Mouse (Mus musculus): ENCODE measurements around the gene Hs6st3. TPM values are rescaled to one million over a fixed set of nuclear protein-coding genes. Genes with fewer than 3 reads are reported as not detected.

The Hs6st3 gene
- polyA plus RNA-seq, 1 experiment from 2014 or later: not detected

- WGBS (ENCODE audit: insufficient replicate concordance): 72% methylated on average over 11 of the region's 11 CpGs
- no peaks in the 10 kb centered on the region for H3K4me1 ChIP-seq (replicated peaks)
- no peaks in the 10 kb centered on the region for H3K9me3 ChIP-seq (replicated peaks)
- no peak overlapping the region for H3K9ac ChIP-seq
- H3K27me3 ChIP-seq: no peaks in the 10 kb centered on the region
- H3K27ac ChIP-seq (replicated peaks): no peak overlapping the region
- H3K4me2 ChIP-seq: no peak overlapping the region
- no peaks in the 10 kb centered on the region for H3K36me3 ChIP-seq (replicated peaks)
- H3K4me3 ChIP-seq (replicated peaks): no peak overlapping the region
- ATAC-seq (ENCODE audit: insufficient read depth): no peak
Measured at GRCm38 (mm10) chr14:119798561-119798960, 660.4 kb downstream of the Hs6st3 start.

DNA sequence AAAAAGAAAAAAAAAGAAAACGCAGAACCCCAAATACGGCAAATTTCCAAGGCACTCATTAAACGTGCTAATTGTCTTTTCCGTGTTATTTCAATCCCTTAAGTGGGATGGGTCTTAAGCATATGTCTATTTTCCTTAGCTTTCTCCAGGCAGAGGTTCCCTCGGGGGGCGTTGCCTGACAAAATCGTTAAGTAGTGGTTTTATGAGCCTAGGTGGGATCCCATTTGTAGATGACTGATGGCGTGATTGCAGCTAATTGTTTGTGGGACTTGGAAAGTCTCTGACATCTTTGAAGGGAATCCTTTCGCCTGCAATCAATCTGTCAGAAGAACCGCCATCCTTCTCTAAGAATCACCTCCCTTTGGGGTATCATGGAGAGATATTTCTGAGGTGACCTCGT lies 662.7 kb downstream of the Hs6st3 start:
- ATAC-seq (ENCODE audit: insufficient read depth): no peak
- no peaks in the 10 kb centered on the region for H3K27me3 ChIP-seq
- WGBS (ENCODE audit: insufficient replicate concordance): 62% methylated on average over 11 of the region's 11 CpGs

GRCm38 (mm10) chr14:119813898-119814297 lies 675.8 kb downstream of the Hs6st3 start:
- ATAC-seq (ENCODE audit: insufficient read depth): no peak
- 64% methylated on average over 4 of the region's 4 CpGs for WGBS (ENCODE audit: insufficient replicate concordance)

More for the DNA sequence above, 662.7 kb downstream of the Hs6st3 start:
- H3K36me3 ChIP-seq (replicated peaks): no peaks in the 10 kb centered on the region
- H3K4me2 ChIP-seq: no peak overlapping the region
- H3K4me3 ChIP-seq (replicated peaks): no peak overlapping the region
- H3K9me3 ChIP-seq (replicated peaks): no peaks in the 10 kb centered on the region
- H3K27ac ChIP-seq (replicated peaks): no peak overlapping the region
- no peak overlapping the region for H3K9ac ChIP-seq
- H3K4me1 ChIP-seq (replicated peaks): no peaks in the 10 kb centered on the region

GRCm38 (mm10) chr14:119815616-119816015 lies 677.5 kb downstream of the Hs6st3 start:
- Histone ChIP-seq H3K4me1 (replicated peaks) (no peaks in the 10 kb centered on the region), H3K9ac (no peak overlapping the region), H3K4me2 (no peak overlapping the region), H3K27me3 (no peaks in the 10 kb centered on the region), H3K4me3 (replicated peaks) (no peak overlapping the region), H3K36me3 (replicated peaks) (no peaks in the 10 kb centered on the region), H3K27ac (replicated peaks) (no peak overlapping the region), H3K9me3 (replicated peaks) (no peaks in the 10 kb centered on the region)
- 52% methylated on average over 5 of the region's 5 CpGs for WGBS (ENCODE audit: insufficient replicate concordance)
- ATAC-seq (ENCODE audit: insufficient read depth): no peak

More at GRCm38 (mm10) chr14:119813898-119814297, 675.8 kb downstream of the Hs6st3 start:
- no peaks in the 10 kb centered on the region for H3K4me1 ChIP-seq (replicated peaks)
- no peak overlapping the region for H3K27ac ChIP-seq (replicated peaks)
- no peak overlapping the region for H3K4me3 ChIP-seq (replicated peaks)
- H3K4me2 ChIP-seq: no peak overlapping the region
- no peaks in the 10 kb centered on the region for H3K36me3 ChIP-seq (replicated peaks)
- H3K9me3 ChIP-seq (replicated peaks): no peaks in the 10 kb centered on the region
- no peaks in the 10 kb centered on the region for H3K27me3 ChIP-seq
- H3K9ac ChIP-seq: no peak overlapping the region

- ATAC-seq (ENCODE audit: insufficient read depth): no peak
- H3K27ac ChIP-seq (replicated peaks): no peak overlapping the region
- no peaks in the 10 kb centered on the region for H3K27me3 ChIP-seq
- WGBS (ENCODE audit: insufficient replicate concordance): 45% methylated on average over 6 of the region's 6 CpGs
- H3K9me3 ChIP-seq (replicated peaks): no peaks in the 10 kb centered on the region
- no peak overlapping the region for H3K9ac ChIP-seq
- no peak overlapping the region for H3K4me3 ChIP-seq (replicated peaks)
- H3K4me1 ChIP-seq (replicated peaks): no peaks in the 10 kb centered on the region
- H3K36me3 ChIP-seq (replicated peaks): no peaks in the 10 kb centered on the region
- H3K4me2 ChIP-seq: no peak overlapping the region
Measured at GRCm38 (mm10) chr14:119820562-119820961, 682.4 kb downstream of the Hs6st3 start.

DNA sequence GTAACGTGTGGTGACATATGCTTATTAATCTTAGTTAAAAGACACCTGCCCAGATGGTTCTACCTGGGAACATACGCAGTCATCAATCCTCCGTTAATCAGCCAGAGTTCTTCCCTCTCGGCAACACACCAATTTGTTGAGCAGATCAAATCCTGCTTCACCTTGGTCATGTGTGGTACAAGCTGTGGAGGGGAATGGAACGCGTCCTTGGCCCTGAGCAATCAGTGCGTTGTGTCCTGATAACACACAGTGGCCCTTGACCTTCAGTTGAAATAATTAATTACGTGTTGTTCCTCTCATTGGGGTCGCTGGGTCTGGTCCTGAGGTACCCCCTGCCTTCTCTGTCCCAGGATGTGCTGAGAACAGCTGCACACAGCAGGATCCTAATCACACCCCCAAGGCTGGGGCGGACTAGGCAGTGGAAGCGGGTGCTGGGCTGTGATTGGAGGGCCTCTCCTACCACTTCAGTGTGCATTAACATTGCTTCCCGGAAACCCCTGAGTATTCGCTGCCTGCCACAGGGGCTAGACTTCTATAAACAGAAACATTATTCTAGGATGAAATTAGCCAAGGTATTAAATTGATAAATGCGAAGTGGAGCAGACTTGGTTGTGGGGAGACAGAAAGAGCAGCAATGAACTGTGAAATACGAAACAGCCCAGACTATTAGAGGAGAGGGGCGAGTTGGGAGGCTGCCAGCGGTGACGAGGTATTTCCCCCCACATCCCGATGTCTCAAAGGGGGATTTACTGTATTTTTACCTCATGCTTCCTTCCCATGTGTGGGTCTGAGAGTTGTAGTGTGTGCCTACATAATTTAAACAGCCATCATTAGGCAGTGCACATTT lies 693.2 kb downstream of the Hs6st3 start:
- 46% methylated on average over 19 of the region's 19 CpGs for WGBS (ENCODE audit: insufficient replicate concordance)
- H3K27ac ChIP-seq (replicated peaks): no peak overlapping the region
- H3K4me2 ChIP-seq: no peak overlapping the region

GRCm38 (mm10) chr14:119832012-119832325 lies 693.8 kb downstream of the Hs6st3 start:
- H3K4me1 ChIP-seq (replicated peaks): no peaks in the 10 kb centered on the region
- ATAC-seq (ENCODE audit: insufficient read depth): no peak
- no peaks in the 10 kb centered on the region for H3K27me3 ChIP-seq
- no peak overlapping the region for H3K9ac ChIP-seq
- H3K4me2 ChIP-seq: no peak overlapping the region
- no peak overlapping the region for H3K27ac ChIP-seq (replicated peaks)
- H3K9me3 ChIP-seq (replicated peaks): no peaks in the 10 kb centered on the region
- H3K4me3 ChIP-seq (replicated peaks): no peak overlapping the region
- 74% methylated on average over 7 of the region's 7 CpGs for WGBS (ENCODE audit: insufficient replicate concordance)
- no peaks in the 10 kb centered on the region for H3K36me3 ChIP-seq (replicated peaks)

More for the DNA sequence above, 693.2 kb downstream of the Hs6st3 start:
- H3K36me3 ChIP-seq (replicated peaks): no peaks in the 10 kb centered on the region
- H3K9me3 ChIP-seq (replicated peaks): no peaks in the 10 kb centered on the region
- no peak overlapping the region for H3K4me3 ChIP-seq (replicated peaks)
- H3K4me1 ChIP-seq (replicated peaks): no peaks in the 10 kb centered on the region
- no peak overlapping the region for H3K9ac ChIP-seq
- H3K27me3 ChIP-seq: no peaks in the 10 kb centered on the region
- ATAC-seq (ENCODE audit: insufficient read depth): no peak

DNA sequence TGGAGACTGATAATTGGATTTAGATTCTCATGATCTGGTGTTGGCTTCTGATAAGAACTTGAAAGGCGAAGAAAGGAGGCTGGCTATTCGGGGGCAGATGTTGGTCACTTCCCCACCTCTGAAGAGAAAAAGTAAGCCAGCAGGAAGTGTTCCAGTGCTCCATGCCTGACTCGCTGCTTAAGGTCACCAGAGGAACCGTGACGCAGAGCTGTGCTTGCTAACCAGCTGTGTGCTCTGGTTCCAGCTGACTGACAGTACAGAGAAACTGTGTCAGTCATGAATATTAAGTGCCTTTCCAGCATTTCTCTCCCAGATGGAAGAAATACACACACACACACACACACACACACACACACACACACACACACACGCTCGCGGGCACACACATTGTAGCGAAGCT lies 694.8 kb downstream of the Hs6st3 start:
- no peak for ATAC-seq (ENCODE audit: insufficient read depth)
- Histone ChIP-seq H3K36me3 (replicated peaks) (no peaks in the 10 kb centered on the region), H3K27me3 (no peaks in the 10 kb centered on the region), H3K4me2 (no peak overlapping the region), H3K9me3 (replicated peaks) (no peaks in the 10 kb centered on the region), H3K4me3 (replicated peaks) (no peak overlapping the region), H3K4me1 (replicated peaks) (no peaks in the 10 kb centered on the region), H3K9ac (no peak overlapping the region), H3K27ac (replicated peaks) (no peak overlapping the region)
- 54% methylated on average over 9 of the region's 9 CpGs for WGBS (ENCODE audit: insufficient replicate concordance)

DNA sequence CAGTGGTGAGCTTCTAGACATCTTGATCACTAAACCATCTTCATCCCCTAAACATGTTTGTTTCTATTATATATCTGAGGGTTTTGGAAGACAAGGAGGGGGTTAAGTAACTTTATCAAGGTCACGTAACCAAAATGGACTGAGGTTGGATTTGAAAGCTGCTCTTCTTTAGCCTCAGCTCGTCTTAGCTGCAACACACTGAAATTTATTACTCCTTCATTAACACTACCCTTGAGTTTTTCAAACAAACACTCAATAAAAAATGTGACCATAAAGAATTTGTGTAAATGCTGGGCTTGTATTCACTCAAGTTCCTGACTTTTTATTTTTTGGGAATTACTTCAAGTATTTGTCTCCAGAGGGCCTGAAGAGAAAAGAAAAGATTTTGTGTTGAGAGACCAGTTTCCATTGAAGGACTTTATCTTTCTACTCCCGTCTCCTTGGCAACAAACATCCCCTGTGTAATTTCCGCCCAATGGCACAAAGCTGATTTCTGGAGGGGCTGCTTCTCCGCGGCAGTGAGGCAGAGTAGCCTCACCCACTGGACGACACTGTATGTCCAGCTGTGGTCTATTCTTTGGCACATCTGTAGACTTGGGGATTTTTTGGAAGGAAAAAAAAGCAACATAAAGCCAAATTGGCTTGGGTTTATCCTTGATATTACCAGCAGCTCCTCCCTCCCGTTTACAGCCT lies 696.0 kb downstream of the Hs6st3 start:
- H3K4me3 ChIP-seq (replicated peaks): no peak overlapping the region
- WGBS (ENCODE audit: insufficient replicate concordance): 59% methylated on average over 8 of the region's 8 CpGs
- no peak for ATAC-seq (ENCODE audit: insufficient read depth)
- H3K4me1 ChIP-seq (replicated peaks): no peaks in the 10 kb centered on the region
- no peak overlapping the region for H3K9ac ChIP-seq
- no peak overlapping the region for H3K27ac ChIP-seq (replicated peaks)
- no peaks in the 10 kb centered on the region for H3K27me3 ChIP-seq
- no peaks in the 10 kb centered on the region for H3K9me3 ChIP-seq (replicated peaks)
- no peaks in the 10 kb centered on the region for H3K36me3 ChIP-seq (replicated peaks)
- H3K4me2 ChIP-seq: no peak overlapping the region

- no peak for ATAC-seq (ENCODE audit: insufficient read depth)
- no peaks in the 10 kb centered on the region for H3K27me3 ChIP-seq
- H3K4me2 ChIP-seq: no peak overlapping the region
- no peak overlapping the region for H3K4me3 ChIP-seq (replicated peaks)
- no peaks in the 10 kb centered on the region for H3K4me1 ChIP-seq (replicated peaks)
- H3K27ac ChIP-seq (replicated peaks): no peak overlapping the region
- H3K36me3 ChIP-seq (replicated peaks): no peaks in the 10 kb centered on the region
- no peaks in the 10 kb centered on the region for H3K9me3 ChIP-seq (replicated peaks)
- WGBS (ENCODE audit: insufficient replicate concordance): 76% methylated on average over 3 of the region's 3 CpGs
- no peak overlapping the region for H3K9ac ChIP-seq
Measured at GRCm38 (mm10) chr14:119836051-119836450, 697.9 kb downstream of the Hs6st3 start.

DNA sequence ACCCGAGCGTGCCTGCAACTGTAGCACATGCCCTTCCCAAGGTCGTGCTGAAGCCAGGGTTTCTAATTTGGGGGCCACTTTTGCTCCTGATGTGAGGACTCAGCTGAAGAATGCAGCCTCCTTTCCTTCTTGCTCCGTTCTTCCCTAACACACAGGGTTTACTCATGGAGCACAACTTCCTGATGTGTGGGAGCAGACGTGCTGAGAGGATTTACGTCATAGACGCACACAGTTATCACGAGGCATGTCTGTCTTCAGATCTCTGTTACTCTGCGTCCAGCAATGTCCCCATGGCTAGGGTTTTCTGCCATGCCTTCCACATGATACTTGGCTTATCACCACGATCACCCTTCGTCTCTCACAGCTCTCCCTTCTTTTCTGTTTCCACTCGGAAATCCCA lies 709.4 kb downstream of the Hs6st3 start:
- no peak overlapping the region for H3K4me2 ChIP-seq
- H3K9ac ChIP-seq: no peak overlapping the region
- H3K4me3 ChIP-seq (replicated peaks): no peak overlapping the region
- no peaks in the 10 kb centered on the region for H3K9me3 ChIP-seq (replicated peaks)
- H3K27me3 ChIP-seq: no peaks in the 10 kb centered on the region
- no peaks in the 10 kb centered on the region for H3K36me3 ChIP-seq (replicated peaks)
- no peak for ATAC-seq (ENCODE audit: insufficient read depth)
- WGBS (ENCODE audit: insufficient replicate concordance): 36% methylated on average over 12 of the region's 12 CpGs
- H3K4me1 ChIP-seq (replicated peaks): no peaks in the 10 kb centered on the region
- no peak overlapping the region for H3K27ac ChIP-seq (replicated peaks)

Measured in liver, embryonic 15.5 days (tissue).